Mouse (Mus musculus): ENCODE results near the gene St8sia2. TPM values are rescaled to one million over a fixed set of nuclear protein-coding genes. Genes with fewer than 3 reads are reported as not detected.

The St8sia2 gene
- polyA plus RNA-seq, 1 experiment = 3.9 TPM

DNA sequence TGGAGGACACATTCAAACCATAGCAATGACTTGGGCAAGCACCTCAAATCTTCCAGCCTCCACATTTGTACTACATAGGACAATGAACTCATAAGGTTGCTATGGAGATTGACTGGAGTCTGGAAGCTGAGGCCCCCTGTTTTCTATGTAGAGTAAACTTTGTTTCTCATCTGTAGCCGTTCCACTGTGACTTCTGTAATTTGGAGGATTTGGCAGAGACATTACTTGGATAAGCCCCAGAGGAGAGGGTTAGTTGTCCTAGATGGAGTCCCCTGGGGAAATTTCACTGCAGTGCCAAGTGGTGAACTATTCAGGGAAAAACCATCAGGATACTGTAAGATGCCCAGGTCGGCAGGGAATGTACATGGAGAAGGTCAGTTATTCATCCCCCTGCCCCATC lies 34.1 kb upstream of the St8sia2 start:
- Histone ChIP-seq H3K79me2 (ENCODE audit: control insufficient read depth, insufficient read depth) (no peaks in the 10 kb centered on the region), H3K36me3 (ENCODE audit: control insufficient read depth, insufficient read depth) (no peaks in the 10 kb centered on the region), H3K4me2 (ENCODE audit: low read depth) (no peak overlapping the region), H3K27me3 (ENCODE audit: control insufficient read depth, insufficient read depth, insufficient read length) (no peaks in the 10 kb centered on the region), H3K4me3 (no peak overlapping the region), H3ac (ENCODE audit: control insufficient read depth, insufficient read length) (no peak overlapping the region)
- TF ChIP-seq MYOG (IDR thresholded peaks at IDR 0.05; ENCODE audit: control insufficient read depth in 1 of 3, insufficient read depth in 1 of 3, insufficient read length in 2 of 3, low read depth in 2 of 3) = no peak
- no peak for TF ChIP-seq TCF3 (IDR thresholded peaks at IDR 0.05; ENCODE audit: insufficient read length, low read depth)
- no peak for TF ChIP-seq MYOD1 (IDR thresholded peaks at IDR 0.05; ENCODE audit: control insufficient read depth in 1 of 3, insufficient read length in 2 of 3, low read depth in 2 of 3)
- no peak for TF ChIP-seq TCF12 (IDR thresholded peaks at IDR 0.05; ENCODE audit: insufficient read depth, poor library complexity, severe bottlenecking)
- TF ChIP-seq SRF (IDR thresholded peaks at IDR 0.05; ENCODE audit: control insufficient read depth, insufficient read length, low read depth) = no peak
- no peak for TF ChIP-seq USF1 (IDR thresholded peaks at IDR 0.05; ENCODE audit: low read depth)
- TF ChIP-seq REST (IDR thresholded peaks at IDR 0.05; ENCODE audit: insufficient read depth, insufficient read length) = no peak
- no peak for TF ChIP-seq POLR2AphosphoS2 (IDR thresholded peaks at IDR 0.05; ENCODE audit: insufficient read length, low read depth)

DNA sequence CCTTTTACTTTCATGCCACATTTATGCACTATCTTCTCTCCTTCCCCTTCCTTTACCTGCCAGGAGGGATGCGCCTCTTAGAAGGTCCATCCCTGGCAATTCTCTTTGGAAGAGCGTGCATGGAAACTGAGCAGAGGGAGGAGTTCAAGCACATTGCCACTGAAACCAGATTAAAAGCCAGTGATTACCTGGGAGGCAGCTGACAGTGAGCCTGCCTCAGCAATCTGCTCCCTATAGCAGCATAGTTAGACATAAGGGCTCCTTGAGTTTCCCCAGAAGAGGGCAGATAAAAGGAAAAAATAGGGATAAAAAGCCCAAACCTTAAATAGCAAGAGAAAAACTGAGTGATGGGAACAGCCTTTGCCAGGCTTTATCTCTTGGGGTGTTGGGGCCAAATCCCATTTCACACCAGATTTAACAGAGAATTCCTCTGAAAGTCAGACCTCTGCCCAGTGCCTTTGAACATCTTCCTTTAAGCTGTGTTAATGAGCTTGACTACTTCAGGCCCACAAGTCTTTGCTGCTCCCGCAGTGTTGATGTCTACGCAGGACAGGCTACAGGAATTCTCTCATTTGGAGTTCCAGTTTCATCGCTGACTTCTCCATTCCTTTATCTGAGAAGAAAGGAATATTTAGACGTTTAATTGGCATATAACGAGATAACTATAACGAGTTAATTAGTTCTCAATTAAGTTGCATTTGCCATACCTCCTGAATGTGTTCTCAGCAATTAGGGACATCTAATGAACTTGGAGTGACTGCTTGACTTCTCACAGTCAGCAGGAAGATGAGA lies 31.9 kb upstream of the St8sia2 start:
- no peak overlapping the region for H3ac ChIP-seq (ENCODE audit: control insufficient read depth, insufficient read length)
- no peaks in the 10 kb centered on the region for H3K27me3 ChIP-seq (ENCODE audit: control insufficient read depth, insufficient read depth, insufficient read length)
- H3K4me2 ChIP-seq (ENCODE audit: low read depth) = no peak overlapping the region
- no peaks in the 10 kb centered on the region for H3K79me2 ChIP-seq (ENCODE audit: control insufficient read depth, insufficient read depth)
- H3K4me3 ChIP-seq = no peak overlapping the region
- no peak for TF ChIP-seq MYOG (IDR thresholded peaks at IDR 0.05; ENCODE audit: control insufficient read depth in 1 of 3, insufficient read depth in 1 of 3, insufficient read length in 2 of 3, low read depth in 2 of 3)
- no peak for TF ChIP-seq TCF12 (IDR thresholded peaks at IDR 0.05; ENCODE audit: insufficient read depth, poor library complexity, severe bottlenecking)
- TF ChIP-seq MAX (IDR thresholded peaks at IDR 0.05; ENCODE audit: low read depth) = no peak
- TF ChIP-seq POLR2AphosphoS2 (IDR thresholded peaks at IDR 0.05; ENCODE audit: insufficient read length, low read depth) = no peak
- TF ChIP-seq MYOD1 (IDR thresholded peaks at IDR 0.05; ENCODE audit: control insufficient read depth in 1 of 3, insufficient read length in 2 of 3, low read depth in 2 of 3) = no peak
- TF ChIP-seq SRF (IDR thresholded peaks at IDR 0.05; ENCODE audit: control insufficient read depth, insufficient read length, low read depth) = no peak
- no peak for TF ChIP-seq CEBPB (IDR thresholded peaks at IDR 0.05; ENCODE audit: insufficient read depth, poor library complexity, severe bottlenecking)
- TF ChIP-seq TCF3 (IDR thresholded peaks at IDR 0.05; ENCODE audit: insufficient read length, low read depth) = no peak
- no peak for TF ChIP-seq REST (IDR thresholded peaks at IDR 0.05; ENCODE audit: insufficient read depth, insufficient read length)
- TF ChIP-seq USF1 (IDR thresholded peaks at IDR 0.05; ENCODE audit: low read depth) = no peak
- no peak for TF ChIP-seq POLR2A (IDR thresholded peaks at IDR 0.05; ENCODE audit: insufficient read length, low read depth)
- TF ChIP-seq E2F4 (IDR thresholded peaks at IDR 0.05; ENCODE audit: insufficient read depth) = no peak
- H3K36me3 ChIP-seq (ENCODE audit: control insufficient read depth, insufficient read depth) = no peaks in the 10 kb centered on the region

DNA sequence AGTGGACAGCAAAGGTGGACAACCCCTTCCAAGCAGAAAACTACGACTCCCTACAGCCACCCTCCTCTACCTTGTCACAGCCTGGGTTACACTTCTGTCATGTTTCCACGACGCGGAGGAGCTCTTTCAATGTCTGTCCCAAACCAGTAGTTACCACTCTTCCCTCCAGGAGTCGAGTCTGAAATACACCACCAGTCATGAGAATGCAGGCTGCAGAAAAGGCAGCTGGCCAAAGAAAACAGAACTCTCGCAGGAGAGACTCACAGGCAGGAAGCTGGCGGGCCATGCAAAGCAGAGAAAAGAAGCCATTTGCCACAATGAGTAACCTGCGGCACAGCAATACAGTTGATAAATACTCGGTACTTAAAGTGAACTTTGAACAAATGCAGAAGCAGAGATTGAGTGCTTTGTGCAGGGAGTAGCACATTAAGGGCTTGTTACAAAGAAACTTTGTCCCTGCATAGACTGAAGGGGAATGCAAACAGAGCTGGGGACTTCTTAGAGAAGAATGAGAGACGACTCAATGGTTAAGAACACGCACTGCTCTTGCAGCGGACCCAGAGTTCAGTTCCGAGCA lies 30.2 kb upstream of the St8sia2 start:
- no peaks in the 10 kb centered on the region for H3K27me3 ChIP-seq (ENCODE audit: control insufficient read depth, insufficient read depth, insufficient read length)
- no peak overlapping the region for H3K4me3 ChIP-seq
- no peaks in the 10 kb centered on the region for H3K79me2 ChIP-seq (ENCODE audit: control insufficient read depth, insufficient read depth)
- H3ac ChIP-seq (ENCODE audit: control insufficient read depth, insufficient read length) = no peak overlapping the region
- no peaks in the 10 kb centered on the region for H3K36me3 ChIP-seq (ENCODE audit: control insufficient read depth, insufficient read depth)
- H3K4me2 ChIP-seq (ENCODE audit: low read depth) = no peak overlapping the region
- TF ChIP-seq MYOG (IDR thresholded peaks at IDR 0.05; ENCODE audit: control insufficient read depth in 1 of 3, insufficient read depth in 1 of 3, insufficient read length in 2 of 3, low read depth in 2 of 3) = no peak

DNA sequence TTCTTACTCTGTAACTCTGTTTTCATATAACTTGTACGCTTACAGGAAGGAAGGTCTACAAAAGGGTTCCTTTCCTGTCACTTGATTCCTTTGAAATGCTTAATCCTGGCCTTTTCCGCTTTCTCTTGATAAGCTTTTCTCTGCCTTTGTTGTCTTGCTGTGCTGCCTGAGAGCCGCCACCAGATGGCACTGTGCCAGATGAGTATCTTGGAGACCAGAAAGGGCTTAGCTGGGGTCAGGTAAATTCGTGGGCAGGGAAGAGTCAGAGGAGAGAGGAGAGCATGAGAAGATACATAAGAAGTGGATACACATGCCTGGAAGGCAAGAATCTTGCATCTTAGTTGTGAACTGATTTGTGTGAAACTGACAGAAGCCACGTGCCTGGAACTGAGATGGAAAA lies 11.5 kb upstream of the St8sia2 start:
- H3ac ChIP-seq (ENCODE audit: control insufficient read depth, insufficient read length) = no peak overlapping the region

More for the DNA sequence above, 11.5 kb upstream of the St8sia2 start:
- Histone ChIP-seq H3K79me2 (ENCODE audit: control insufficient read depth, insufficient read depth) (no peaks in the 10 kb centered on the region), H3K4me3 (no peak overlapping the region), H3K27me3 (ENCODE audit: control insufficient read depth, insufficient read depth, insufficient read length) (no peaks in the 10 kb centered on the region), H3K4me2 (ENCODE audit: low read depth) (no peak overlapping the region), H3K36me3 (ENCODE audit: control insufficient read depth, insufficient read depth) (no peaks in the 10 kb centered on the region)
- TF ChIP-seq SRF (IDR thresholded peaks at IDR 0.05; ENCODE audit: control insufficient read depth, insufficient read length, low read depth) = no peak
- TF ChIP-seq POLR2AphosphoS2 (IDR thresholded peaks at IDR 0.05; ENCODE audit: insufficient read length, low read depth) = no peak
- no peak for TF ChIP-seq E2F4 (IDR thresholded peaks at IDR 0.05; ENCODE audit: insufficient read depth)
- TF ChIP-seq MAX (IDR thresholded peaks at IDR 0.05; ENCODE audit: low read depth) = no peak
- TF ChIP-seq REST (IDR thresholded peaks at IDR 0.05; ENCODE audit: insufficient read depth, insufficient read length) = no peak
- TF ChIP-seq TCF3 (IDR thresholded peaks at IDR 0.05; ENCODE audit: insufficient read length, low read depth) = no peak
- TF ChIP-seq POLR2A (IDR thresholded peaks at IDR 0.05; ENCODE audit: insufficient read length, low read depth) = no peak
- TF ChIP-seq MYOD1 (IDR thresholded peaks at IDR 0.05; ENCODE audit: control insufficient read depth in 1 of 3, insufficient read length in 2 of 3, low read depth in 2 of 3) = no peak
- TF ChIP-seq CEBPB (IDR thresholded peaks at IDR 0.05; ENCODE audit: insufficient read depth, poor library complexity, severe bottlenecking) = no peak
- TF ChIP-seq MYOG (IDR thresholded peaks at IDR 0.05; ENCODE audit: control insufficient read depth in 1 of 3, insufficient read depth in 1 of 3, insufficient read length in 2 of 3, low read depth in 2 of 3) = no peak
- TF ChIP-seq USF1 (IDR thresholded peaks at IDR 0.05; ENCODE audit: low read depth) = no peak
- TF ChIP-seq TCF12 (IDR thresholded peaks at IDR 0.05; ENCODE audit: insufficient read depth, poor library complexity, severe bottlenecking) = no peak
